Mouse (Mus musculus) lung, postnatal 0 days (tissue): ENCODE measurements around the gene Etnk2. TPM values are rescaled to one million over a fixed set of nuclear protein-coding genes. Genes with fewer than 3 reads are reported as not detected.
"Not testable (repeated sequence)": the region's sequence is repeated elsewhere in the genome, so short reads cannot be mapped to it uniquely, and the experiment has no call there.

Experiments
- ATAC-seq: fragments of 200-750 bp; cut with Nextera tagmentation; 2 replicates; pipeline ENCODE4 v1.8.0; 2017; ENCODE audit warnings: moderate library complexity
- DNase-seq: peaks from one replicate; pipeline ENCODE4 v3.0.0-alpha.2; 2016; ENCODE audit warnings: low spot score
- H3K27ac ChIP-seq: fragments of 300-500 bp; sonication (generic); 2 replicates; pipeline ENCODE4 v1.5.1; 2014; ENCODE audit warnings: antibody characterized with exemption, mild to moderate bottlenecking, low read length, mixed read lengths
- H3K27me3 ChIP-seq: fragments of 300-500 bp; sonication (generic); replicated peaks from 2 replicates; pipeline ENCODE4 v1.6.1; 2014; ENCODE audit warnings: low read length, mixed read lengths; ENCODE audit not compliant: insufficient read depth
- H3K36me3 ChIP-seq: fragments of 300-500 bp; sonication (generic); 2 replicates; pipeline ENCODE4 v1.6.1; 2014; ENCODE audit warnings: low read length, mixed read lengths; ENCODE audit not compliant: insufficient read depth
- H3K4me1 ChIP-seq: fragments of 300-500 bp; sonication (generic); 2 replicates; pipeline ENCODE4 v1.6.1; 2014; ENCODE audit warnings: antibody characterized with exemption, low read depth, low read length, mixed read lengths; ENCODE audit not compliant: insufficient read depth
- H3K4me2 ChIP-seq: fragments of 300-500 bp; sonication (generic); replicated peaks from 2 replicates; pipeline ENCODE4 v1.6.1; 2014; ENCODE audit warnings: low read depth, mild to moderate bottlenecking, low read length, moderate library complexity, mixed read lengths
- H3K4me3 ChIP-seq: fragments of 300-500 bp; sonication (generic); 2 replicates; pipeline ENCODE4 v1.5.1; 2014; ENCODE audit warnings: low read depth, low read length
- H3K9ac ChIP-seq: fragments of 300-500 bp; sonication (generic); replicated peaks from 2 replicates; pipeline ENCODE4 v1.6.1; 2014; ENCODE audit warnings: low read depth, mild to moderate bottlenecking
- H3K9me3 ChIP-seq: fragments of 300-500 bp; sonication (generic); 2 replicates; pipeline ENCODE4 v1.6.1; 2016; ENCODE audit warnings: low read length, mixed read lengths
- CTCF ChIP-seq: IDR thresholded peaks from 2 replicates; pipeline ENCODE4 v1.5.1; 2016; ENCODE audit warnings: antibody characterized with exemption, mild to moderate bottlenecking
- EP300 ChIP-seq: IDR thresholded peaks from 2 replicates; pipeline ENCODE4 v1.6.1; 2016; ENCODE audit warnings: antibody characterized with exemption, mild to moderate bottlenecking, control low read depth
- WGBS: fragments of 180-500 bp; shearing (Covaris S2); extraction: QIAGEN DNeasy Blood & Tissue Kit; methylation state at CpG from one replicate; pipeline ENCODE4 v1.1.7; 2014; 5-methylcytosine and 5-hydroxymethylcytosine counted together
- polyA plus RNA-seq: library from polyadenylated mRNA; unstranded; fragments of >200 nt; fragmentation: Nextera tagmentation; extraction: Ambion mirVana; gene quantifications from 2 replicates; pipeline ENCODE4 v1.2.1, GENCODE M21; 2015

Gene Etnk2
- polyA plus RNA-seq, 1 experiment from 2014 or later = 0.81 TPM

- Histone ChIP-seq H3K36me3 (no peaks in the 10 kb centered on the region), H3K27ac (no peak overlapping the region), H3K9me3 (no peaks in the 10 kb centered on the region), H3K4me3 (no peak overlapping the region), H3K4me2 (no peak overlapping the region), H3K4me1 (peaks cover 17% of the 10 kb centered on the region; the same call in 1 of the 2 replicates), H3K9ac (no peak overlapping the region), H3K27me3 (no peaks in the 10 kb centered on the region)
- ATAC-seq (no peak), DNase-seq (no peak)
- WGBS = 59% methylated on average over 3 of the region's 3 CpGs
- TF ChIP-seq CTCF (no peak), EP300 (no peak)
Measured at GRCm38 (mm10) chr1:133331142-133331541, 32.2 kb upstream of the Etnk2 start.

DNA sequence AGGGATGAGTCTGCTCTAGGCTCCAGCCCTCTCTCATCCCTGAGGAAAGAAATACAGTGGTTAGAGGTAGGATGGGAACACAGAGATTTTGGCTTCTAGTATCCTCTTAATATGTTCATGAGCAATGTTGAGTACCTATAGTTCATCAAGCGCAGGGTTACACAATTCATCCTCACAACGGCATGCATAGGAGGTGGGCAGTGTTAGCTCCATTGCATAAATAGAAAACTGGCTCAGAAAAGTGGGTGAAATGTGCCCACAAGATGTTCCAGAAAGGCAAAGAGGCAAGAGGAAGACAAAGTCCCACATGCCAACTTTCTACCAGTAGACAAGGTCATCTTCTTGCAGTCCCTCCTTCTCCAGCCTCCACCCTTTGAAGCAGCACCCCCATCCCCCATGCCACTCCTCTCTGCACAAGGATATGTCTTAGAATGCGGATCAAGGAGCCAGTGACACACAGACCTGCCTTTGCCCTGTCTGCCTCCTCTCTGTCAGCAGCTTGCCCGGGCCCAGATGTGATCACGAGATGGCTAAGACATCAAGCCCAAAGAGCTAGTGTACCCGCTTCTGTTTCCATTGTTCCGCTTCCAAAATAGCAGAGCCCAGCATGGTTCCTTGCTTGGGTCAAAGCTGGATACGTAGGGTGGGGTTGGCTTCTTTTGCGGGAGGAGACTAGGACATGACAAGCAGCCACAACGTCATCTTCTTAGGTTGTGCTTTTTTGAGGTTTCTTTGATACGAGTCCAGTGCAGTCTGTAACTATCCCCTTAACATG is 30.5 kb upstream of the Etnk2 start:
- no peak for DNase-seq
- Histone ChIP-seq H3K4me3 (no peak overlapping the region), H3K36me3 (no peaks in the 10 kb centered on the region), H3K27me3 (no peaks in the 10 kb centered on the region), H3K9me3 (no peaks in the 10 kb centered on the region), H3K4me2 (no peak overlapping the region), H3K4me1 (peaks cover 17% of the 10 kb centered on the region; the same call in 1 of the 2 replicates), H3K9ac (no peak overlapping the region), H3K27ac (no peak overlapping the region)
- 85% methylated on average over 11 of the region's 11 CpGs for WGBS
- TF ChIP-seq CTCF (no peak), EP300 (no peak)
- ATAC-seq = no peak

DNA sequence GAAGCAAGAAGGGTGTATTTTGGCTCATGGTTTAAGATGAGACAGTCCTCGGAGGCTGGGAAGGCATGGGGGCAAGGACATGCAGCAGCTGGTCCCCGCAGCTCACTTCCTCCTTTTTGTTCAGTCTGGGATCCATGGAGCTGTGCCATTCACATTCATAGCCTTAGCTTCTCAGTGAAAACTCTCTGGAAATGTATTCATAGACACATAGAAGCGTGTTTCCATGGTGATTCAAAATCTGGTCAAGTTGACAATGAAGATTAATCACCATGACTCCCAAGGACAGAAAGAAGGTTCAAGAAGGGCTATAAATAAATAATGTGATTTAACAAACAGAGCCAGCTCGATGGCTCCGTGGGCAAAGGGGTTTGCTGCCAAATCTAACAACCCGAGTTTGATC is 29.4 kb upstream of the Etnk2 start:
- no peak overlapping the region for H3K27ac ChIP-seq

GRCm38 (mm10) chr1:133340403-133340802 is 23.0 kb upstream of the Etnk2 start:
- 50% methylated on average over 1 of the region's 1 CpGs for WGBS
- H3K9me3 ChIP-seq, H3K4me2 ChIP-seq, H3K36me3 ChIP-seq, H3K4me1 ChIP-seq, DNase-seq, H3K27ac ChIP-seq, H3K9ac ChIP-seq, ATAC-seq, H3K4me3 ChIP-seq, H3K27me3 ChIP-seq: not testable (repeated sequence)

More for the DNA sequence above, 29.4 kb upstream of the Etnk2 start:
- H3K9ac ChIP-seq = no peak overlapping the region
- no peak overlapping the region for H3K4me2 ChIP-seq
- no peak overlapping the region for H3K4me3 ChIP-seq
- no peak for DNase-seq
- TF ChIP-seq CTCF (no peak), EP300 (no peak)
- H3K4me1 ChIP-seq = peaks cover 9% of the 10 kb centered on the region; the same call in 1 of the 2 replicates
- no peak for ATAC-seq
- no peaks in the 10 kb centered on the region for H3K36me3 ChIP-seq
- no peaks in the 10 kb centered on the region for H3K27me3 ChIP-seq
- WGBS = 73% methylated on average over 6 of the region's 6 CpGs
- no peaks in the 10 kb centered on the region for H3K9me3 ChIP-seq

- H3K4me1 ChIP-seq = no peaks in the 10 kb centered on the region
- H3K9ac ChIP-seq = no peak overlapping the region
- ATAC-seq = no peak
- no peak overlapping the region for H3K27ac ChIP-seq
- no peaks in the 10 kb centered on the region for H3K27me3 ChIP-seq
- WGBS = 85% methylated on average over 2 of the region's 2 CpGs
- H3K4me2 ChIP-seq = no peak overlapping the region
- H3K4me3 ChIP-seq = no peak overlapping the region
- no peaks in the 10 kb centered on the region for H3K9me3 ChIP-seq
- DNase-seq = no peak
- TF ChIP-seq CTCF (no peak), EP300 (no peak)
- no peaks in the 10 kb centered on the region for H3K36me3 ChIP-seq
Measured at GRCm38 (mm10) chr1:133344357-133344756, 19.0 kb upstream of the Etnk2 start.

DNA sequence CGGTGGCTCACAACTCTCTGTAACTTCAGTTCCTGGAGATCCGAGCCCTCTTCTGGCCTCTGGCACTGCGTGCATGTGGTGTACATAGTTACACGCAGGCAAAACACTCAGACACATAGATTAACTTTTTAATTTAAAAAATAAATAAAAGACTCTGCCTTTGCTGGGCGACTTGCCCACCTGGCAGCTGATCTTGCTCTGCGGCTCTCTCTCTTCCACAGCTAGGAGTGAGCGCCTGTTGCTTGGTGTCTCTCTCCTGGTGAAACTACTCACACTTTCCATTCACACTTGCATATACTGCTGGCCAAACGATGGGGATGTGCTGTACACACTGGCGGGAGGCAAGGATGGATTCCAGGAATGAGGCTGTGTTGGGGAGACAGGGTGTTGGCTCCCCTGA is 16.8 kb upstream of the Etnk2 start:
- no peak for DNase-seq
- ATAC-seq = no peak
- Histone ChIP-seq H3K4me1 (no peaks in the 10 kb centered on the region), H3K9ac (no peak overlapping the region), H3K4me2 (no peak overlapping the region), H3K27me3 (no peaks in the 10 kb centered on the region), H3K4me3 (no peak overlapping the region), H3K36me3 (no peaks in the 10 kb centered on the region), H3K9me3 (no peaks in the 10 kb centered on the region), H3K27ac (no peak overlapping the region)
- TF ChIP-seq CTCF (no peak), EP300 (no peak)
- 66% methylated on average over 9 of the region's 9 CpGs for WGBS
